Mouse (Mus musculus): Measurements from ENCODE around the gene Tnfrsf9.
"Not testable (repeated sequence)": the region's sequence is repeated elsewhere in the genome, so short reads cannot be mapped to it uniquely, and the experiment has no call there.

Tnfrsf9 gene

DNA sequence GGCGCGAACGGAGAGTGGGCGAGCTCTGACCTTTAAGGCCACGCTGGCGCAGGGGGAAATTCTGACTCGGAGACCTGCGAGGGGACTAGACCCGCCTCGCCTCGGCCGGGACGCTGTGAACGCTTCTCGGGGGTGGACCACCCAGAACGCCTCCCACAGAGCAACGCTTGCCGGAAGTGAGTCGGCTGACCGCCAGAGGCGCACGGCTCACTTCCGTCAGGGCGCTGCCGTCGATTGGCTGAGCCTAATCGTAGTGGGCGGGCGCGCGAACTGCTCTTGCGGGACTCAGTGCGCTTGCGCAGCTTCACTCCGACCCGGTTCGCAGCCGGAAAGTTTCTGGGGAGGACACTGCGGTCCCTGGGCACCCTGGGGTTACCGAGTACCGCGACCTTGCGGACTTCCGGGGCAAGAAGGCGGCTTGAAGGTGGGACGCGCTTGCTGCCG lies at the start of gene Tnfrsf9, which contains the start of gene Park7:
Gene Tnfrsf9 (plus strand): TSS at position 273 of the 444 bp plus-strand sequence.
Gene Park7 (minus strand): TSS at position 148 of the 444 bp plus-strand sequence.
- peak; percentile 94 for DNase-seq

DNA sequence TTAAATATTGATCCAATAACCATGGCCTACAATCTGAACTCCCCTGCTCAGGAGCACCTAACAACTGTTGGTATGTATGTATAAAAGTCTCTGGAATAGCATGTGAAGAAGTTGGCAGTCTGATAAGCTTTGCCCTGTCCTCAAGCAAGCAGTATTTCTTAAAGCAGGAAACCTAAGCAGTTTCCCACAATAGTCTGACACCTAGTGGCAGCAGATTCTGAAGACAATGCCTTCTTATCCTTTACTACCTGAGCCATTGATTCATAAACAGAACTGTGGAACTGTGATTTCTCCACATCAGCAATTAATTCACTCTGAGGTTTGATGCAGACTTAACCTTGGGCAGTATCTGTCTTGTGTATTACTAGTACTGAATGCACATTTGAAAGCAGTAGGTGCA lies 49.0 kb upstream of the Tnfrsf9 start:
- peak; percentile 16 for DNase-seq

DNA sequence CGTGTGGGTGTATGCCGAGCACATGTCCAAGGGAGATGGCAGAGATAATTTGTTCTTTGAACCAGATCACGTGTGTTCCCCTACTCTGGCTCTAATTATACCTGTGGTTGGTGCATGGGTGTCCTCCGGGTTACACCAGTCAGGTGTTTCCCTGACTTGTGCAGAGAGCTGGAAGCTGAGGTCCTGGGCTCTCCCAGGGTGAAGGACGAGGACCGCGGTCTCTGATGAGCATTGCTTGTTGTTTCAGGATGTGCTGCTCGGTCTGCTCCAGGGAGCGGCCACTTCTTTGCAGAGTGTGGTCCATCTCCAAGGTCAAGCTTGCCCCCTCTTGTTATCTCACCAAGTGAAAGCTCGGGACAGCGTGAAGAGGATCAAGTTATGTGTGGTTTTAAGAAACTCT lies 48.3 kb upstream of the Tnfrsf9 start:
- DNase-seq, result no peak

DNA sequence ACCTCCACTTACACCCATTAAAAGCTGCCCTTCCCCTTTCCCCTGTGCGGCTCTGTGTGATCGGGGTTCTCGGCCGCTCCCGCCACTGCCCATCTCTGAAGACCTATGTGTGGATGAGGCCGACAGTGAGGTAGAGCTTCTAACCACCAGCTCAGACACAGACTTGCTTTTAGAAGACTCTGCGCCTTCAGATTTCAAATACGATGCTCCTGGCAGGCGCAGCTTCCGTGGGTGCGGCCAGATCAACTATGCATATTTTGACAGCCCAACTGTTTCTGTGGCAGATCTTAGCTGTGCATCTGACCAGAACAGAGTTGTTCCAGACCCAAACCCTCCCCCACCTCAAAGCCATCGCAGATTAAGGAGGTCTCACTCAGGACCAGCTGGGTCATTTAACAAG lies 47.9 kb upstream of the Tnfrsf9 start:
- DNase-seq, result no peak

DNA sequence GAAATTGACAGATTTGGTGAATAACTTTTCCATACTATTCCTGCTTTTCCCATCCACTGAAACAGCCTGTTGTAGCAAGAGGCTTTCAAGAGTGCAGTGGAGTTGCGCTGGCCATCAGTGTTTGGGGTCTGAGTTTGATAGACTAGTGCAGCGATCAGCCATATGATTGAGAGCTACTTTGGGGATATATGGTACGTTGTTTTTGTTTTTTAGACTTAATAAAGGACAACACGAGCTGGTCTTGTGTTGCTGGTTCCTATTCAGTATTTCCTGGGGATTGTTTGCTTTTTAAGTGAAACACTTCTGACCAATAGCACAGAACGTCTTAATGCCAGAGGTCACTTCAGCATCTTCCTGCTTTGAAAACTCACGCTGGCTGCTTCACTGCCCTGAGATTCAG lies 46.2 kb upstream of the Tnfrsf9 start:
- no peak for DNase-seq

DNA sequence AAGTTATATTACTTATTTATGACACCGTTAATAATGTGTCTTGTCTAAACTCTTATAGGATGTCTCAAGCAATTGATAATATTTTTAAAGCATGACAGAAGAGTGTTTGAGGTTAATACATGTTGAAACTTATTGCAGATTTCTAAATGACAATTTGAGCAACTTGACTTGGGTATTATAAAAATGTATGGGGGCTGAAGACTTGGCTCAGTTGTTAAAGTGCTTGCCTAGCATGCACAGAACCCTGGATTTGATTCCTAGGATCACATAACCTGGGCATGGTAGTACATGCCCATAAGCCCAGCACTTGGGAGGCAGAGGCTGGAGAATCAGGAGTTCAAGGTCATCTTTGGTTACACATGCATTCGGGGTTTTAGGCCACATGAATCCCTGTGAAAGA lies 45.5 kb upstream of the Tnfrsf9 start:
- no peak for DNase-seq

DNA sequence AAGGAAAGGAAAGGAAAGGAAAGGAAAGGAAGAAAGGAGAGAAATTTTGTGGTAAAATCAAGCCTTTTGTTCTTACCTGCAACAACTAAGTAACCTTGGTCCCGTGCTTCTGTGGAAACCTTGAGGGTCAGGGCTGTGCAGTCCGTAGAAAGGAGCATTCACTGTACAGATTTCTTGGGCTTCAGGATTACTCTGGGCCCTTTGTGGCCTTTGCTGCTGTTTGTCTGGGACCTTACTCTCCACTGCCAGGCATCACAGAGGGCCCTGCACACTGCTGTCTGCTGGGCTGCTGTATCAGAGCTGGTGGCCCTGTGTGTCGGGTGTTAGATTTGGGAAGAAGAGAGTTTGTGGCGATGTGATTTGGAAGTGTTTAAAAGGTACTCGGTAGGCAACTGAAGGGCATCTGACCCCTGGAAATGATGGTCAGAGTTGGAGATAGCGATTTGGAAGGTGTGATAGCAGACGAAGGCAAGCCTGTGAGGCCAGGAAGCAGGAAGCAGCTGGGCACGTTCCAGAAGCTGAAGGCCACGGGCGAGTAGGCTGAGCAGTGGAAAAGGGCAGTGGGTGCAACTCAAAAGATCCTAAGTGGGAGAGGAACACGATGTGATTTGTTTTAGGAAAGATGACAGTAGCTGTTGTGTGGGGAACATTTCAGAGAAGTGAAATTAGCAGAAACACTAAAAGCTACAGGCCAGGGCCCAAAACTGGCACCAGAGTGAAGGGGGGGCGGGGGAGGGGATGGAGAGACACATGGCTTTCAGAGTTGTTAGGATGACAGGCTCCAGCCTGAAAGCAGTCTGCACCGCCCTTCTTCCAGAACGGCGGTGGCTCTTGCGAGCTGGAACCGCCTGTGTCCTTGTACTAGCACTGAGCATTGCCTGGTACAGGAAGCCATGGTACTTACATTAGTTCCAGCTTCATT lies 44.8 kb upstream of the Tnfrsf9 start:
- no peak for DNase-seq

DNA sequence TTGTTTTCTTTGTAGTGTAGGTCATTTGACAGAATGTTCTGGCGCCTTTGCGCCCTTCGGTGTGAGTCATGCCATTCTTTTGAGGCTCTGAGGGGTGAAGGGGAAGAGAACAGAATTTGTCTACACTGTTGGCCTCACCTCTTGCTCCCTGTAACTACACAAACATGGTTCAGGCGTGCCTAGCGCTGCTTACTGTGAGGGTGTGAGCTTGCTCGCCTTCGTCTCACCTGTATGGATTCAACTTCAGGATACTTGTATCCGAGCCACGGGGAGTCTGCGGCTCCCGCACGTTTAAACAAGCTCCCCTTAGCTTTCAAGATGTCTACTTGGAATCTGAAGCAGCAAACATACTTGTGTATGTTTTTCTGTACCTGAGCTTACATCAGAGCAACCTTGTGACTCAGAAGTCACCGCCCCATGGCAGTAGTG lies 43.4 kb upstream of the Tnfrsf9 start:
- DNase-seq, result no peak

DNA sequence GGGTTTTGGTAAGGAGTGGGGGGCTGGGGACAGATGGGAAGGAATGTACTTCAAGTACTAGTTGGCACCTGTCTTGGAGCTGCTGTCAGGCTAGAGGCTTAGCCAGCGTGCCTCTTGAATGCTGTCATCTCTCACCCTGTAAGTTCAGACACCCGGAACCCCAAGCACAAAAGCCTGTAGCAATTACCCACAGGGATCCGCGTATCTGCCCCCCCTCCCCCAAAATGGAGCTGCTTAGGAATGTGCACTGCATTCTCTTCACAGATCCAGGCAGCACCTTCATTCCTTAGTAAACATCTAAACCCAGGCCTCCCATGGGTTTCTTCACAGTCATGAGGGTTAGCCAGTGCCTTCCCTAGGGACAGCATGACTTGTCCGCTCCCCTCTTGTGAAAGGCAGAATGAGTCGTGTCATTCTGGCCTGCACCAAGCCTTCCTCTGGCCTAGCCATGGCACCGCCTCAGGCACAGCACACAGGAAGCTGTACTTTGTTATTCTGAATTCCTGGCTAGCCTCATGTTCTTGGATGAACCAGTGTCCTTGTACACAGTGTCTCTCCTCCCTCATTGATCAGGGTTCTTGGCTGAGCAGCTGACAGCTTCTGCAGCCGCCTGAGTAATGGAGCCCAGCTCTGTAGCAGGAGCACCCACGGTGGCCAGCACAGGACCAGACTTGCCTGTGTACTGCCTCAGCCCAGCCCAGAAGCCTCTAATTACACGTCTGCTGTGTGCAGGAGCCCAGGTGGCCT lies 42.8 kb upstream of the Tnfrsf9 start:
- no peak for DNase-seq

DNA sequence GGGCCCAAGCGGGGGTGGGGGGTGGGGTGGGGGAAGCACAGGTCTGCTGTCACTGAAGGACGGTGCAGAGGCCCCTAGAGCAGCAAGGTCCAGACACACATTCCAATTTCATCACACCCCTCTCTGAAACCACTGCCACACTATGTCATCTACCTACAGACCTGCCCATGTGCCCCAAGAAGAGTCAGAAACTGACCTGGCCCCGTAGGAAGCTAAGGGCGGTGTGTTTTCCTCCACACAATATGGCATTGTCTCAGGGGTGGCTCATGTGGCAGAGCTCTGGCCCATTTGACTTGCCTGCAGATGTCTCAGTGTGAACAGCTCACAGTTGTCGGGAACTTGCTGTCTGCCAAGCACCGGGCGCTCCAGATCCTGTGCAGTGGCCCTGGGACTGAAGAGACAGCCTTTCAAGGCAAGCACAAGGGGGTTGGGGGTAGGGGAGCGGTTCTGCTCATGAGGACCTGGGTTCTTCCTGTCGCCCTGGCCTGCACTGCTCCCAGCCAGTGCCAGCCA lies 42.2 kb upstream of the Tnfrsf9 start:
- no peak for DNase-seq

DNA sequence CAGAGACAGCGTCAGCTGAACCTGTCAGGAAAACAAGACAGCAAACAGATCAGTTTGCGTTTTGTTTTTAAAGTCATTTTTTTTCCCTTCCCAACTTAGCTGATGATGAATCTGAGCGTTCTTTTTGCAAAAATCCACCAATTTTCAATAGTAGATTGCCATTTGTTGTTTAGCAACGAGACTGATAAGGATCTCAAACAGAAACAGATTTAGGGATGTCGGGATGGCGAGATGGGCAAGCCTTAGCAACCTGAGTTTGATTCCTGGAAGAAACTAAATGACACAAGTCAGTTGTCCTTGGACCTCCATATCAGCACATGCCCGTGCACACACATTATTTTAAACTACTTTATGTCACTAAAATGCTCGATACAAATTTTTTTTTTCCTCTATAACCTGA lies 41.7 kb upstream of the Tnfrsf9 start:
- no peak for DNase-seq

DNA sequence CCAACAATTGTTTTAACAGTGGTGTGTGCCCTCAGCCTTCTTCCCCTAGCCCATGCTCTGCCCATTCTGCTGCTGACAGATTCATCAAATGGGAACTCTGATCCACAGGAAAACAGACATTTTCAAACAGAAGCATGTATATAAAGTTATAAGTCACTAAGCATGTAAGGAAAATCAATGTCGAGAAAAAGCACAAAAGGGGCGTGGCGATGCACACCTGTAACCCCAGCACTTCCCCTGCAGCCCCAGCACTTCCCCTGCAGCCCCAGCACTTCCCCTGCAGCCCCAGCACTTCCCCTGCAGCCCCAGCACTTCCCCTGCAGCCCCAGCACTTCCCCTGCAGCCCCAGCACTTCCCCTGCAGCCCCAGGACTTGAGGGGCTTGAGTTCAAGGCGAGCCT lies 39.9 kb upstream of the Tnfrsf9 start:
- not testable (repeated sequence) for DNase-seq

DNA sequence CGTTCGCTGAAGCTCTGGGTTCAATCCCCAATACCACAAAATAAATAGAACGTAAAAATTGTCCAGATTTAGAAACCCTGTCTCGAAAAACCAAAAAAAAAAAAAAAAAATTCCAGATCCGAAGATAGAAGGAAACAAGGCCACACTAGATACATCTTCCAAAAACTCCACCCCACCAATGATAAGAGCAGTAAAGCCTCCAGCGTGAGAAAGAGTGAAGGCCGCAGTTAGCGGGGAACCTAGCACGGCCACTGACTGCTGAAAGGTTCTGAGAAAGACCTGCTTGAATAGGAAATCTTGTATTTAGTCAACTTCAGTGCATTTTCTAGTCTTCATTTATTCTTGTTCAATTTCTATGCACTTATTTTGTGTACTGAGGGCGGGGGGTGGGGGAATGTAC lies 39.0 kb upstream of the Tnfrsf9 start:
- DNase-seq, result no peak

DNA sequence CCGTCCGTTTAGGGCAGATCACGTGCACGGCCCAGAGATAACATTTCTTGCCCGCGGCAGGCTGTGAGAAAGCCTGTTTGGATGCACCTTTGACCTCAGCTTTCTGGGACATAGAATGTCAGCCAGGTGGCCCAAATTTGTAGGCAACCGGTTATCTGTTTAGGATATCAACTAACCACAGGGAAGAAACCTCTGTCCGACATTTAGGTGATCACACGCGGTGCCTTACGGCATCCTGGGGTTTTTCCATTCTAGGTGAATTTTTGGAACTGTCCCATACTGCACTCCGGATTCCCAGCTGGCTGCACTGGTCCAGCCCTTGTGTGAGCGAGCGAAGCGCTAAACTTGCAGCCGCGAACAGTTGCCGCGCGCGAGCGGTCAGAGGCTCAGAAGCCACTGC lies 34.7 kb upstream of the Tnfrsf9 start:
- no peak for DNase-seq

DNA sequence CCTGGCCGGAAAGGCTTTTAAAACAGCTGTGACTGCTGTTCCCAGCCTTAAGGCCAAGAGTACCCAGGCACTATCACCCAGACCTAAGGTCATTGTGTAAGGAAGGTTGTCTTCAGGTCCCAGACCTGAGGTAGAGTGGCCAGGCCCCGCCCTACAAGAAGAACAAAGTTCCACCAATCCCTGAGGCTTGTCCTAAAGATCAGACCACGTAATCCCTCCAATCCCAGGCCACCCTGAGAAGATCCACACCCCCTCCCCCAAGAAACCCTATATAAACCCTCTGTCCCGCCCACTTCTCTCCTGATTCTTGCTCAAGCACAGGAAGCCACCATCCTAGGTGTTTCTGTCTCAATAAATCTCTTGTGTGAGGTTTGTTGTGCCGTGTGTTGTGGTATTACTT lies 34.0 kb upstream of the Tnfrsf9 start:
- DNase-seq, result no peak

DNA sequence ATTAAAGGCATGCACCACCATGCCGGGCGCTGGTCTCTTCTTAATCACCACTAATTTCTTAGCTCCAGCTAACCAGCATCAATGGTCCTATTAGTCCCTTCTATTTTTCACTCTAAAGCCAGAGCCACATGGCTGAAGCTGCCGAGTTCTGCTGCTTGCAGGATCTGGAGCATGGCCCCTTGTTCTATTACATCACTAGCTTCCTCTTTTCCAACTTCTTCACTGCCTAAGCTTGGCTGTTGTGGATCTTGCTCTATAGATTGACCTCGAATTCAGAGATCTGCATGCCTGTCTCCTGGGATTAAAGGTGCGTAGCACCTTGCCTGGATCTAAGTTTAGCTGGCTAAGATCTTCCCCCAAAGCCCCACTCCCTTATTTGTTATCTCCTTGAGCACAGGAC lies 31.7 kb upstream of the Tnfrsf9 start:
- DNase-seq, result no peak

DNA sequence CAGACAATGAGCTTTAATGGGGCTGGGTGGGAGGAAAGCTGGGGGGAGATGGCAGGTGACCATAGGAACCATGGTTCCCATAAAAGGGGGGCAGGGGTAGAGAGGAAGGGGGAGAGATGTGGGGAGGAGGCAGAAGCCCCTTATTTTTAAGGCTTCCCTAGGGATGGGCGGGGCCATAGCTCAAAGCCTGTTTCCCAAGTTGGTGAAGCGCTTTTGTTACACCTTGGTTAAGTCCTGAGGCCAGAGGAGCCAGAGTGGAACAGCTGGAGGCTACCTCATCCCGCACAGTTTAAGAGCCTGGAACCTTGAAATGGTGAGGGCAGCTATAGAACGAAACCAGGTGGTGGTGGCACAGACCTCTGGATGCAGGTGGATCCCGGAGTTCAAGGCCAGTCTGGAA lies 26.5 kb upstream of the Tnfrsf9 start:
- DNase-seq, result no peak

DNA sequence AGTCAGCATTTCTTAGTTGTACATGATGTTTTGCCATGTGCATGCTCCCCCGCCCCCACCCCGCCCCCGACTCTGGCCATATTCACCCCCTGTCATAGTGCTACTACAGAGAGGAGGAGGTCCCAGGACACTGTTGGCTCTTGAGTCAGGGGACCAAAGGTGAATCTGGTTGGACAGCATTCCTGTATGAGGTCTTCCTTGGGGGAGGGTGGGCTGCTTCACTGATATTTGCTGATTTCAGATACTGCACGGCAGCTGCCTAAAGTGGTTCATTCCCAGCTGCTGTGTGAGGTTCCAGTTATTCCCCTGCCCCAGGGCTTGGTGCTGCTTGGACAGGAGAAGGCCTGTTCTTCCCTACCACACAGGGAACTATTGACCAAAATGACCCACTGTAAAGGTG lies 25.9 kb upstream of the Tnfrsf9 start:
- DNase-seq, result no peak

DNA sequence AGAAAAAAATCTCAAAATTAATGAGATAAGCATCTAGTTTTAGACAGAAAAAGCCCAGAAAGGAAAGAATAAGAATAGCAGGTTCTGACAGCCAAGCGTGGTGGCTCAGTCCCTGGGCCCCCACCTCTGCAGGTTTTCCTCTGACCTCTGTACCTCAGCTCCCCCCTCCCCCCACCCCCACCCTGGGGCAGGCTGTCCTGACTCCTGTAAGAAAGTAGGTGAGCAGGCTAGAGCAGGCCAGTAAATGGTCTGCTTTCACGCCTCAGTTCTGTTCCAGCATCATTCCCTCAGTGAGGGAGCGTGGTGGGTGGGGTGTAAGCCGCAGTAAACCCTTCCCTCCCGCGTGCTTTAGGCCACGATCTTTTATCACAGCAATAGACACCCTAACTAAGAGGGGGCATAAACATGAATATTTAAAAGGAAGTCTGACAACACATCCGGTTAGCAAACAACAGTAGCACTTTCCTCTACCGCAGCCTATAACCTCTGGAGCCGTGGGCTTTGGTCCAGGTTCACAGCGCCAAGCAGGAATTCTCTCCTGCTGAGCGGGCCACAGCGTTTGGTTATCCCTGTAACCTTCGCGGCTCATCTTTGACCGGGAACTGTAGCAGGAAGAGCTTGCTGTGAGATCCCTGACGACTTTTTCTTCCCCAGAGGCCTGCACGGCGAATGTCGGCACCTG lies 24.9 kb upstream of the Tnfrsf9 start:
- no peak for DNase-seq

DNA sequence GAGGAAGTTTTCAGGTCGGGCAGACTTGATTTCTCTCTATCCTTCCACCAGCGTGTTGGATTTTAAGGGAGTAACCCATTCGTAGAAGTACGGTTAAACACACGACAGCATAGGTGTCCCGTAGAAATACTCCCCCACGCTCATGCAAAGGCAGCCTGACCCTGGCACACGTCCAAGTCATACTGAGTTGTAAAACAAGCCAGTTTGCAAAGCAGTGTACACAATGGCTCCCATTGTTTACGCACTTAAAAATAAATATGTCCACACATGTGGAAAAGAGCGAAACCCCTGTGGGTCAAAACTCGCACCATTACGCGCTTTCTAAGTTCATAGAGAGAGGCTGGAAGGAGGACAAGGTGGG lies 24.4 kb upstream of the Tnfrsf9 start:
- no peak for DNase-seq

DNA sequence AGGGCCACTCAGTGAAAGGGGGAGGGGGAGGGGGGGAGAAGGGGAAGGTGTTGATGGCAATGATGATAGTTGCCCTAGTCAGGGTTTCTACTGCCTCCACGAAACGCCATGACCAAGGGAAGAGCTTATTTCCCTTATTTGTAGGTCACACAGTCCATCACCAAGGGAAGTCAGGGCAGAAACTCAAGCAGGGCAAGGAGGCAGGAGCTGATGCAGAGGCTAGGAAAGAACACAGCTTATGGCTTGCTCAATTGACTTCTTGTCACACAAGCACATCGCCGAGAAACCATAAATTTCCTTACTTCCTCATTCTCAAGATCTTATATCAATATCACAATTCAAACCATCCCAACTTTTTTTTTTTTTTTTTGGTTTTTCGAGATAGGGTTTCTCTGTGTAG lies 23.1 kb upstream of the Tnfrsf9 start:
- DNase-seq, result no peak

DNA sequence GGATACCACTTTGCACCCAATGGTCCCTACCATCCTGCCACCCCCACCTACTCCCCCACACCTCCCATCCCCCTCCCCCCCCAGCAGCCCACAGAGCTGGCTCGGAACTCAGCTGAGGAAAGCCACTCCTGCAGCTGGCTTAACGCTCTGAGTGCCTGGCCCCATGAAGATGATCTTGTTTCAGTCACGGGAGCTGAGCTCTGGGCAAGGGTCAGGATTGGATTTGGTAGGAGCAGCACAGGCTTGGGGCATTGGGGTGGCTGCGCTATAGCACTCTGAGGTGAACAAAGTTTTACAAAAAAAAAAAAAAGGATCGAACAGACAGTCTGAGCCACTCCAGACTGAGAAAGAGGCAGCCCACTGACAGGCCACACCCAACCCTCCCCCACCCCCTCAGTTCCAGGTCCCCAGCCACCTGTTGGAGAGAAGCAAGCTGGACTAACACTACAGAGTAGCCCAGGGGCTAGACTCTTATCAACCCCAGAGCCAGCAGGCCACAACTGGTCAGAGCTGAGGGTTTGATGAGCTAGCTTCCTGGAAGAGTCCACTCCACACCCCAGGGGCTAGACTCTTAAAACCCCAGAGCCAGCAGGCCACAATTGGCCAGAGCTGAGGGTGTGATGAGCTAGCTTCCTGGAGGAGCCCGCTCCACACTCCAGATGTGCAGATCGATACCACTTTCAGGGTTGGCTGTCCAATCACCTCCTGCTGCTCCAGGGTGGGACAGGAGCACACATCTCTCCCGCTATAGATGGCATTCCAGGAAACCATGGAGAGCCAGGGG lies 19.5 kb upstream of the Tnfrsf9 start:
- DNase-seq, result no peak
